Mouse (Mus musculus): Measurements from ENCODE around the gene Lypd1. TPM values are rescaled to one million over a fixed set of nuclear protein-coding genes. Genes with fewer than 3 reads are reported as not detected.

Gene Lypd1
- polyA plus RNA-seq, 1 experiment from 2014 or later: 0.64 TPM

DNA sequence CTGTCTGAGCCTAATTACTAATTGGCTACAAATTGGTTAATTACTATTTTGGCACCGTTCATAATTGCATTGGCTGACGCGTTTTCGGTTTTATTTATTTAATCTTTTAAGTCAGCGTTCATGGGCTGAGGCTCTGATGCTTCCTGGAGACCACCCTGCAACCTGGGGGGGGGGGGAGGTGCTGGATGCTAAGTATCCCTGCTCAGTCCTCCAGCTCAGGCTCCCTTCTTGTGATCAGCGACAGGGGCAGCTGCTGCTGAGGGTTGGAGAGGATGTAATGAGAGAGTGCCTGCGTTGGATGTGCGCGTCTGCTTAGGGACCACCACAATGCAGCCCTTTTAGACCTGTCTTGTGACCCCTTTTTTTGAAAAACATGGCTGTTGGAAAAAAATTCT is 2.0 kb downstream of the Lypd1 start:
- peaks cover 48% of the 10 kb centered on the region for H3K27me3 ChIP-seq
- no peak for ATAC-seq
- CTCF ChIA-PET: interaction anchor here (1.5 to 1.8 kb wide), 2 partner anchors 19 to 29 kb away, joined by 3 to 7 read pairs; no protein-coding TSS in a partner anchor
- POLR2A ChIA-PET: interaction anchor here (0.7 kb wide), 1 partner anchor 45 kb away, joined by 3 read pairs; no protein-coding TSS in a partner anchor
- no peak for DNase-seq (ENCODE audit: low read depth, low spot score)
- no peak for TF ChIP-seq CTCF (IDR thresholded peaks at IDR 0.05)
- in situ Hi-C loops (cut with MboI; ENCODE audit: low pct_unique_long_range_greater_than_20kb): loop anchor here (25.0 kb wide), 1 partner anchor 299 kb away; no protein-coding TSS in a partner anchor

- TF ChIP-seq CTCF (IDR thresholded peaks at IDR 0.05): no peak
- no peak for ATAC-seq
- ChIA-PET POLR2A (interaction anchor here (0.7 kb wide), 1 partner anchor 44 kb away, joined by 3 read pairs; no protein-coding TSS in a partner anchor), CTCF (interaction anchor here (1.5 to 1.8 kb wide), 2 partner anchors 18 to 29 kb away, joined by 3 to 7 read pairs; no protein-coding TSS in a partner anchor)
- peaks cover 45% of the 10 kb centered on the region for H3K27me3 ChIP-seq
- no peak for DNase-seq (ENCODE audit: low read depth, low spot score)
- in situ Hi-C loops (cut with MboI; ENCODE audit: low pct_unique_long_range_greater_than_20kb): loop anchor here (25.0 kb wide), 1 partner anchor 298 kb away; no protein-coding TSS in a partner anchor
Measured at GRCm38 (mm10) chr1:125910211-125910870, 2.6 kb downstream of the Lypd1 start.

- DNase-seq (ENCODE audit: low read depth, low spot score): no peak
- no peak for TF ChIP-seq CTCF (IDR thresholded peaks at IDR 0.05)
- no peaks in the 10 kb centered on the region for H3K27me3 ChIP-seq
- in situ Hi-C loops (cut with MboI; ENCODE audit: low pct_unique_long_range_greater_than_20kb): no loop called here
- no peak for ATAC-seq
- ChIA-PET CTCF (no interaction called here), POLR2A (no interaction called here)
Measured at GRCm38 (mm10) chr1:125893158-125893557, 19.7 kb downstream of the Lypd1 start.

- no peak for ATAC-seq
- ChIA-PET CTCF (interaction anchor here (0.7 kb wide), 1 partner anchor 157 kb away, joined by 3 read pairs; no protein-coding TSS in a partner anchor), POLR2A (no interaction called here)
- no peak for TF ChIP-seq CTCF (IDR thresholded peaks at IDR 0.05)
- H3K27me3 ChIP-seq: no peaks in the 10 kb centered on the region
- in situ Hi-C loops (cut with MboI; ENCODE audit: low pct_unique_long_range_greater_than_20kb): no loop called here
- DNase-seq (ENCODE audit: low read depth, low spot score): no peak
Measured at GRCm38 (mm10) chr1:125870056-125870455, 42.8 kb downstream of the Lypd1 start.

- no peak for TF ChIP-seq CTCF (IDR thresholded peaks at IDR 0.05)
Measured at GRCm38 (mm10) chr1:125858631-125859030, 54.3 kb downstream of the Lypd1 start.

GRCm38 (mm10) chr1:125854646-125855045 is 58.3 kb downstream of the Lypd1 start:
- in situ Hi-C loops (cut with MboI; ENCODE audit: low pct_unique_long_range_greater_than_20kb): no loop called here
- TF ChIP-seq CTCF (IDR thresholded peaks at IDR 0.05): no peak
- ChIA-PET CTCF (interaction anchor here (0.7 kb wide), 1 partner anchor 22 kb away, joined by 3 read pairs; no protein-coding TSS in a partner anchor), POLR2A (no interaction called here)
- DNase-seq (ENCODE audit: low read depth, low spot score) (no peak), ATAC-seq (no peak)
- no peaks in the 10 kb centered on the region for H3K27me3 ChIP-seq

More at GRCm38 (mm10) chr1:125858631-125859030, 54.3 kb downstream of the Lypd1 start:
- no peak for DNase-seq (ENCODE audit: low read depth, low spot score)
- no peak for ATAC-seq
- H3K27me3 ChIP-seq: no peaks in the 10 kb centered on the region
- ChIA-PET POLR2A (no interaction called here), CTCF (interaction anchor here (0.7 kb wide), 1 partner anchor 79 kb away, joined by 3 read pairs; no protein-coding TSS in a partner anchor)
- in situ Hi-C loops (cut with MboI; ENCODE audit: low pct_unique_long_range_greater_than_20kb): no loop called here

DNA sequence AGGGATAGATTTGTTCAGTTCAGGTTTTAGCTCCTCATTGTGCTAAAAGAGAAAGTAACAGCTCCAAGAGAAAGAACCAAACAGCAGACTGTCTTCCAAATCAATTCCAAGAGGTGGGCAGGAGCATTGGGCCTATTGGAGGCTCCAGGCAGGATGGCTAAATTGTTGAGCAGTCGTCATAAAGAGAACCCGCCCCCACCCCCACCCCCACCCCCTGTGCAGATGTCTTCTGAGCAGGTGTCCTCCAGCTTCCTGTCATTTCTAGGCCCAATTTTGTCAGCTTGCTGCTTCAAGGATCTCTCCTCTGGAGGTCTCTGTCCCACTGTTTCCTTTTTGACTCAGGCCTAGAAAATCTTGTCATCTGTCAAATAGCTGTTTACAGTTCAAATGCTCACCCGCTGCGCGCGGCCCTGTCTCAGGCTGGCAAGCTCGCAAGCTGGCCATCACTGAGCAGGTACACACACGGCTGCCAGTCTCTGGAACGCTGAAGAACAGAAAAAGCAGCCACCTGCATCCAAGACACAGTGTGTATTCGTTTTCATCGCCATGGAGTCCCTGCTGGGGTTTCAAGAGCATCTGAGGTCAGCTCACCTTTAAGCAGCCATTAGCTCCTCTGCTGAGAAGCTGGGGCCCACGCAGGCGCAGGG is 73.0 kb downstream of the Lypd1 start:
- POLR2A ChIA-PET: no interaction called here
- no peaks in the 10 kb centered on the region for H3K27me3 ChIP-seq
- no peak for TF ChIP-seq CTCF (IDR thresholded peaks at IDR 0.05)
- in situ Hi-C loops (cut with MboI; ENCODE audit: low pct_unique_long_range_greater_than_20kb): no loop called here
- CTCF ChIA-PET: interaction anchor here (1.3 to 1.4 kb wide), 2 partner anchors 10 to 13 kb away, joined by 3 to 4 read pairs; no protein-coding TSS in a partner anchor
- ATAC-seq (no peak), DNase-seq (ENCODE audit: low read depth, low spot score) (no peak)

GRCm38 (mm10) chr1:125837507-125837906 is 75.4 kb downstream of the Lypd1 start:
- ATAC-seq: no peak
- no peak for DNase-seq (ENCODE audit: low read depth, low spot score)
- H3K27me3 ChIP-seq: no peaks in the 10 kb centered on the region
- ChIA-PET CTCF (interaction anchor here (0.8 kb wide), 1 partner anchor 594 kb away, joined by 3 read pairs; no protein-coding TSS in a partner anchor), POLR2A (no interaction called here)
- no peak for TF ChIP-seq CTCF (IDR thresholded peaks at IDR 0.05)
- in situ Hi-C loops (cut with MboI; ENCODE audit: low pct_unique_long_range_greater_than_20kb): no loop called here

- DNase-seq (ENCODE audit: low read depth, low spot score) (no peak), ATAC-seq (no peak)
- no peak for TF ChIP-seq CTCF (IDR thresholded peaks at IDR 0.05)
- in situ Hi-C loops (cut with MboI; ENCODE audit: low pct_unique_long_range_greater_than_20kb): no loop called here
- ChIA-PET POLR2A (no interaction called here), CTCF (no interaction called here)
- no peaks in the 10 kb centered on the region for H3K27me3 ChIP-seq
Measured at GRCm38 (mm10) chr1:125823611-125824010, 89.3 kb downstream of the Lypd1 start.

DNA sequence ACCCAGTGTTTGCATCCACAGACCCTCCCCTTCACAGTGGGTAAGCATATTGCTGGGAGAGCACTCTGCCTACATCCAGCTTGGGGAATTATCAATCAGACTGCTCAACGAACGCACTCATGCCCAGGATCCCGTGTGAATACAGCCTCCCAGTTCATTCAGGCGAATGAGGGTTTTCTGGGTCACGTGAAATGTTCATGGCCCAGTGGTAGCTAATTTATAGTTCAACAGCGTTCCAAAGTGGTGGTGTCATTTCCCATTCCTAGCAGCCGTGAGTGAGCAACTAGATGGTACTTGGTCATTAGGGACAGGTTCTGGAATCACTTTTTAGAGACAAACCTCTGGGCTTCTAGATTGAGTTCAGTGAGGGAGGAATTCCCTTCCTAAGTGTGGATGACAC is 91.8 kb downstream of the Lypd1 start:
- peak; percentile 81 for ATAC-seq
- in situ Hi-C loops (cut with MboI; ENCODE audit: low pct_unique_long_range_greater_than_20kb): no loop called here
- CTCF ChIA-PET: no interaction called here
- TF ChIP-seq CTCF (IDR thresholded peaks at IDR 0.05): no peak
- POLR2A ChIA-PET: no interaction called here
- no peaks in the 10 kb centered on the region for H3K27me3 ChIP-seq
- peak; percentile 4 for DNase-seq (ENCODE audit: low read depth, low spot score)

Other genes starting within 250 kb of the Lypd1 start
- gene Gpr39, start 236.1 kb downstream of the Lypd1 start, polyA plus RNA-seq (2021): 14.3 TPM